Comparison of ENCODE assay signal across 8 mouse cellular contexts in the genomic region with DNA sequence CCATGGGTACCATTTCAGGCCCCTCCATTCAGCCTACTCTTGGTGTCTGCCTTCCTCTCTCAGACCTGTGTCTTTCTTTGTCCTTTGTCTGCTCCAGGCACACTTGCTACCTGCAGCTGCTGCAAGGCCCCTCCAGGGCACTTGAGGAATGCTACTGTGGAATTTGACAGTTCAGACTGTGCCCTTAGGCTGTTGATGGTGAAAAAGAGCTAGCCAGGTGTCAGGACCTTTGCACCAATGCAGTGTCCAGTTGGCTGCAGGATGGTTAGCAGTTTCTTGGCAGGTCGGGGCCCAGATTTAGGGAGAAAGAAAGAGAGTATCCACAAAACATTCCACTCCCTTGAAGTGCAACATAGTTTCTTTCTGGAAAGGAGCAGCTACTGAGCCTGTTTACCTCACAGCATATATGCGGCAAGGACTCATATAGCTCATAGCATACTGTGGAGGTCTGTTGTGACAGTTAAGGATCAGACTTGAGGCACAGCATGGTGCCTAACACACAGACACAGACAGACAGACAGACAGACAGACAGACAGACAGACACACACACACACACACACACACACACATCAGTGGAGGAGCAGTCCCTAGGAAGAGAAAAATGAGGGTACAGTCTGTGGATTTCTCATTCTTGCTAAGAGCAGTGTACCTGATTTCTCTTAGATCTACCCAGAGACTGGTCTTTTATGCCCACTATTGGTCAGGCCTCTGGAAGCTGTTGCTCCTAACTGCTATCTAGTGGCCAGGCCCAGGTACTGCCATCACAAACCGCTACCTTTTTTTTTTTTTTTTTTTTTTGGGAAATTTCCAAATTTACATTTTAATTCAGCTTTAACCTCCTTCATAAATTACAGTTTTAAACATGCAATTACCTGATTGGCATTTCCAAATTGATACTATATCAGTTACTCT. TPM values are rescaled to one million over a fixed set of nuclear protein-coding genes. Genes with fewer than 3 reads are reported as not detected.
DNase-seq lines count a peak whose midpoint lies in the region; ATAC-seq lines count a peak whose summit lies in the region.

No protein-coding gene starts in this region.

- DNase-seq in heart, embryonic 10.5 days (ENCODE audit: low spot score): no peak
- peak; percentile 55 for DNase-seq in MN1 (ENCODE audit: low spot score)
- peak; percentile 34 for DNase-seq in liver
- peak; percentile 62 for DNase-seq in retina, postnatal 1 day
- DNase-seq in spleen, postnatal 4 days (ENCODE audit: low spot score in 2 of 2): no peak
- no peak for DNase-seq in yolk sac, embryonic 10.5 days (ENCODE audit: low spot score)

- peak overlapping the region; percentile 65 for H3K27ac ChIP-seq in heart, embryonic 10.5 days
- H3K27ac ChIP-seq in heart, embryonic 12.5 days (ENCODE audit: poor library complexity, severe bottlenecking): no peak overlapping the region
- H3K27ac ChIP-seq in forebrain, embryonic 13.5 days: no peak overlapping the region

- H3K27me3 ChIP-seq in heart, embryonic 10.5 days (ENCODE audit: insufficient read depth, poor library complexity, severe bottlenecking): no peaks in the 10 kb centered on the region
- H3K27me3 ChIP-seq in heart, embryonic 12.5 days (replicated peaks): peaks cover 7% of the 10 kb centered on the region; the same call in 1 of the 2 replicates
- H3K27me3 ChIP-seq in forebrain, embryonic 13.5 days: no peaks in the 10 kb centered on the region

- H3K4me2 ChIP-seq in heart, embryonic 12.5 days: no peak overlapping the region
- no peak overlapping the region for H3K4me2 ChIP-seq in forebrain, embryonic 13.5 days

- H3K9ac ChIP-seq in heart, embryonic 12.5 days: no peak overlapping the region
- H3K9ac ChIP-seq in forebrain, embryonic 13.5 days: no peak overlapping the region

- H3K4me1 ChIP-seq in heart, embryonic 10.5 days: peaks cover 9% of the 10 kb centered on the region
- H3K4me1 ChIP-seq in heart, embryonic 12.5 days (replicated peaks): peaks cover 6% of the 10 kb centered on the region
- no peaks in the 10 kb centered on the region for H3K4me1 ChIP-seq in forebrain, embryonic 13.5 days

- 45% methylated on average over 3 of the region's 3 CpGs for WGBS in heart, embryonic 10.5 days
- WGBS in heart, embryonic 12.5 days: 43% methylated on average over 3 of the region's 3 CpGs
- WGBS in forebrain, embryonic 13.5 days: 47% methylated on average over 3 of the region's 3 CpGs

- H3K36me3 ChIP-seq in heart, embryonic 10.5 days: no peaks in the 10 kb centered on the region
- no peaks in the 10 kb centered on the region for H3K36me3 ChIP-seq in heart, embryonic 12.5 days
- H3K36me3 ChIP-seq in forebrain, embryonic 13.5 days (ENCODE audit: poor library complexity, severe bottlenecking): no peaks in the 10 kb centered on the region

- ATAC-seq in heart, embryonic 12.5 days (ENCODE audit: insufficient number of reproducible peaks, low FRiP score): no peak
- peak; percentile 69; the same call in 1 of the 2 replicates for ATAC-seq in forebrain, embryonic 13.5 days

- no peaks in the 10 kb centered on the region for H3K9me3 ChIP-seq in heart, embryonic 10.5 days
- no peaks in the 10 kb centered on the region for H3K9me3 ChIP-seq in heart, embryonic 12.5 days (replicated peaks)
- no peaks in the 10 kb centered on the region for H3K9me3 ChIP-seq in forebrain, embryonic 13.5 days (replicated peaks)

- no peak overlapping the region for H3K4me3 ChIP-seq in heart, embryonic 10.5 days
- no peak overlapping the region for H3K4me3 ChIP-seq in heart, embryonic 12.5 days
- H3K4me3 ChIP-seq in forebrain, embryonic 13.5 days: no peak overlapping the region

RNA-seq across cellular contexts. Expression of gene Pigc, which starts 6.3 kb away (rescaled TPM):
- 24.0 and 29.9 TPM in 2 replicates for polyA plus RNA-seq in heart, embryonic 10.5 days (2016; fragmentation: Nextera tagmentation; extraction: Ambion mirVana)
- polyA plus RNA-seq in heart, embryonic 12.5 days (2016; fragmentation: Nextera tagmentation; extraction: Ambion mirVana): 22.5 and 23.4 TPM in 2 replicates
- polyA plus RNA-seq in forebrain, embryonic 13.5 days (2015; fragmentation: Nextera tagmentation; extraction: Ambion mirVana): 30.9 and 31.6 TPM in 2 replicates

RNA-seq across cellular contexts. Expression of gene 4930558K02Rik, which starts 16.7 kb away (rescaled TPM):
- polyA plus RNA-seq in heart, embryonic 10.5 days (2016; fragmentation: Nextera tagmentation; extraction: Ambion mirVana): not detected in 2 replicates
- not detected in 2 replicates for polyA plus RNA-seq in heart, embryonic 12.5 days (2016; fragmentation: Nextera tagmentation; extraction: Ambion mirVana)
- not detected in 2 replicates for polyA plus RNA-seq in forebrain, embryonic 13.5 days (2015; fragmentation: Nextera tagmentation; extraction: Ambion mirVana)

Comparison
In these comparisons a context has a peak if more than half of its experiments do, and no peak if none do; other contexts are left out.
1. DNase-seq: peak in MN1 (single experiment), liver (single experiment) and retina, postnatal 1 day (single experiment); none in heart, embryonic 10.5 days (single experiment), spleen, postnatal 4 days (0 of 2) and yolk sac, embryonic 10.5 days (single experiment).